Mouse (Mus musculus): ENCODE measurements around the gene Iffo1.
A peak's percentile ranks its signal among the peaks of the same experiment; 100 is the strongest.
"Not testable (repeated sequence)": the region's sequence is repeated elsewhere in the genome, so short reads cannot be mapped to it uniquely, and the experiment has no call there.

Iffo1 gene

GRCm38 (mm10) chr6:125161971-125162370 is 16.9 kb downstream of the Iffo1 start:
- peak; percentile 64 to 85 for DNase-seq

DNA sequence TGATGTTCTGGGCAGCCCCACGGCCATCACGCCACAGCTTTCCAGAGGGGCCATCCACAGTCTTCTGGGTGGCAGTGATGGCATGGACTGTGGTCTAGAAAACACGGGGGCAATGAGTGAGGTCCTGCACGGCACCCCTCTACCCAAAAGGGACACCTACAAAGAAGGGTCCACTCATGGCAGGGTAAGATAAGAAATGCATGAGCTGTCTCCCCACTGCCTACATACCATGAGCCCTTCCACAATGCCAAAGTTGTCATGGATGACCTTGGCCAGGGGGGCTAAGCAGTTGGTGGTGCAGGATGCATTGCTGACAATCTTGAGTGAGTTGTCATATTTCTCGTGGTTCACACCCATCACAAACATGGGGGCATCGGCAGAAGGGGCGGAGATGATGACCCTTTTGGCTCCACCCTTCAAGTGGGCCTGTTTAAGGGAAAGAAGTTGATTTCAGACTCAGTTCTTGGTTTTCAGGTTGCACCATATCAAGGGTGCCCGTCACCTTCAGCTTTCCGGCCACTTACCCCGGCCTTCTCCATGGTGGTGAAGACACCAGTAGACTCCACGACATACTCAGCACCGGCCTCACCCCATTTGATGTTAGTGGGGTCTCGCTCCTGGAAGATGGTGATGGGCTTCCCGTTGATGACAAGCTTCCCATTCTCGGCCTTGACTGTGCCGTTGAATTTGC is 17.7 kb downstream of the Iffo1 start:
- DNase-seq = not testable (repeated sequence)

GRCm38 (mm10) chr6:125163801-125164657 is 19.0 kb downstream of the Iffo1 start:
- peak in 1 of 2 experiments; percentile 24 for DNase-seq

GRCm38 (mm10) chr6:125164672-125165327 is 19.8 kb downstream of the Iffo1 start:
- peak; percentile 73 to 74 for DNase-seq

DNA sequence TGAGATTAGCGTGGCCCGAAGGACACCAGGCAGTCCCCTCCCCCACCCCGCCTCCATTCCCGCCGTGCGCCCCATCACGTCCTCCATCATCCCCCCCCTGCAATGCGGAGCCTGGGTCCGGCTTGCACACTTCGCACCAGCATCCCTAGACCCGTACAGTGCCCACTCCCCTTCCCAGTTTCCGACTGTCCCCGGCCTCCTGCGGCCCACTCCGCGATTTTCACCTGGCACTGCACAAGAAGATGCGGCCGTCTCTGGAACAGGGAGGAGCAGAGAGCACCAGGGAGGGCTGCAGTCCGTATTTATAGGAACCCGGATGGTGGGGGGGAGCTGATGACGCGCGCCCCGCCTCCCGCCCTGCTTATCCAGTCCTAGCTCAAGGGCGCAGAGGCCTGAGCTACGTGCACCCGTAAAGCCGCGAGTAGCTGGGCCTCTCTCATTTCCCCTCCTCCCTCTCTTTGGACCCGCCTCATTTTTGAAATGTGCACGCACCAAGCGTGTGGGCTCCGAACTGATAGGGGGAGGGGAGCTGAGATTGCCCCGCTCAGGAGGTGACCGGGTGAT is 20.4 kb downstream of the Iffo1 start:
- peak; percentile 97 to 98 for DNase-seq

DNA sequence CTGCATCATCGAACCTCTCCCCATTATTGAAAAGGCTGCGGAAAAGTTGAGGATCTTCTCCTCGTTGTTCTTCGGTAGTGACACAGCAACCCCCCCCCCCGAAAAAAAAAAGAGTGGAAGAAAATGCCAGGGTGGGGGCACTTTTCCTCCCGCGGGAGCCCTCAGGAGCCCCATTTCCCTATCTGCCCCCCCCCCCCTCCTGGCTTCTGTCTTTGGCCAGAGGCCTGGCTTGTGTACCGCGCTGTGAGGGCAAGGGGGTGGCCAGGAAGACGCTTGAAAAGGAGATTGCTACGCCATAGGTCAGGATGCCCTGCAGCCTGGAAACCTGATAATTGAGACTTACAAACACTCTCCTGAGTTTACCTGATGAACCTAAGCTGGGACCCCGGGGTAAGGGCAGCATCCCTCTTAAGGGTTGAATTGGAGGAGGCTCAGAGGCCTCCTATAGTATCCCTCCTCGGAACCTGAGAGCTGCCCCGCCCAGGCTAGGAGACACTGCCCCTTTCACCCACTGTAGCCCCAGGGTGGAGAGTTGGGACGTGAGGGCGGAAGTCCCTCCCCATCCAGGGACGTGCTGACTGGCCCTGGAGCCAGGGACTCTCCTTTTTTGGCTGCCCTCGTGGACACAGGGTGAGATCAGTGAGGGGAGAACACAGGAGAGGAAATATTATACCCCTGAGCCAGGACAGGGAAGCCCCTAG is 21.2 kb downstream of the Iffo1 start, which contains the start of gene Gapdh:
Gapdh (minus strand) TSS at position 417 of the 701 bp plus-strand sequence.
- DNase-seq = peak; percentile 81 to 88

GRCm38 (mm10) chr6:125166861-125167650 is 22.0 kb downstream of the Iffo1 start:
- DNase-seq = peak in 1 of 2 experiments; percentile 26

DNA sequence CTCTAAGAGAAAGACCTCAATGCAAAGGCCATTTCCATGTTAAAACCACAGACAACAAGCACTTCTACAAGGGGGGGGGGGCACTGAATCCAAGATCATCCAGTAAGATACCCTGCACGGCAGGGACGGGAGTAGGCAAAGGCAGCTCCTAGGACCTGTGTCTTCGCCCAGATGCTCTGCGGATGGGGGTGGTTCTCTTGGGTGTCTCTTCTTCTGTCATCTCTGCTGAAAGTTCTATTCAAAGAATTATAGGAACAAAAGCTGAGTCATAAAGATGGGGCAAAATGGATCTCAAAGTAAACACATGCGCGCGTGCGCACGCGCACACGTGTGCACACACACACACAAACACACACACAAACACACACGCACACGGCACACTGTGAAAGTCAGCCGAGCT is 23.0 kb downstream of the Iffo1 start:
- DNase-seq = no peak

GRCm38 (mm10) chr6:125170194-125170593 is 25.2 kb downstream of the Iffo1 start:
- DNase-seq = no peak

- no peak for DNase-seq
Measured at GRCm38 (mm10) chr6:125172474-125172873, 27.4 kb downstream of the Iffo1 start.

GRCm38 (mm10) chr6:125173256-125173655 is 28.2 kb downstream of the Iffo1 start:
- DNase-seq = no peak

GRCm38 (mm10) chr6:125175469-125175868 is 30.4 kb downstream of the Iffo1 start:
- DNase-seq = no peak

DNA sequence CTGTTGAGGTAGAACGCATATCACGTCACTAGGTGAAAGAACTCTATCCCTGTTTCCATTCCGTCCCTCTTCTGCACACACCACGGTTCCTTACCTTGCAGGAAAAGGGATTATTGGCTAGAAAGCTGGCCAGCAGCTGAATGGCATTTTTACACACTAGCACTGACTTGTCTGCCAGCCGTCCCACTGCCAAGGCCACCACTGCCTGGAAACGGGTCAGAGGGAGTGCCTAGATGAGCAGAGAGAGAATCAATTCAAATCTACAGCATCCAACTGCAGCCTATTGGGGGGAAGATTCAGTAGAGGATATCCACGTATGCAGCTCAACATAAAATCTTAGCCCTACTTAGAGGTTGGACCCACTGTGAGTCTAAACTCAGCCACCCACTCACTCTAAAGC is 34.6 kb downstream of the Iffo1 start:
- no peak for DNase-seq

DNA sequence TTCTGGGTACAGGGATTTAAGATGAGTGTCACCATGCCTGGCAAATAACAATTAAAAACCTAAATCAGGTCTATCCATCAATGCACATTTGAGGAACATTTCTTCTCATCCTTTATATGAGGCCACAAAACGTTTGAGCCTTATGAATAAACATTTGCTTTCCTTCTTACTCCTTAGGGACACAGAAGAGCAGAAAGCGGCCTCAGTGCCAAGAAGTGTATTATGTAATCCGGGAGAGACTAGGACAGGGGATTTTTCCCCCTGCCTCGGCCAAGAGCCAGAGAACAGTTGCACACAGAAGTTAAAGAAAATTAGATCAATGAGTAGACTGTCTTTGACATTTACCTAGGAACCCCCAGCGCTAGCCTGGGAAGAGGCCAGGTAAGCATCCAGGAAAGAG is 37.1 kb downstream of the Iffo1 start:
- DNase-seq = no peak

DNA sequence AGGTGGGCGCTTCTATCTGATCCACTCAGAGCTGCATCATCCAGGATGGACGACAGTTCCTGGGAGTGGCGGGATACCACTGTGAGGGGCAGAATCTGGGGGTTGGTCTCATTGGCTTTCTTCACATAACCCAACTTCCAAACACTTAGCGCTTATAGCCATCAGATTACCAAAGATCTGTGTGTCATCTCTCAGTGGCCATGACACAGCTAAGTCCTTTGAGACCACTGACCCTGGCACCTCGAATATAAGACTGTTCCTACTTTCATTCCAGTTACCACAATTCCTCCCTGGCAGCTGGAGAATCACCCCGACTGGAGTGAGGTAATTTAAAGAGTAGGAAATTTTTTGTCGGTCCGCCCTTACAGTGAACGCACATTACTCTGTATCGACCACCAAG is 41.2 kb downstream of the Iffo1 start:
- DNase-seq = no peak

- DNase-seq = no peak
Measured at GRCm38 (mm10) chr6:125190816-125191215, 45.8 kb downstream of the Iffo1 start.

- DNase-seq = peak; percentile 98
Measured at GRCm38 (mm10) chr6:125191332-125192015, 46.4 kb downstream of the Iffo1 start, which contains the start of the genes Ncapd2 and Mrpl51. TSS of gene Ncapd2 (minus strand) at chr6:125191701. TSS of gene Mrpl51 (plus strand) at chr6:125191801.

DNA sequence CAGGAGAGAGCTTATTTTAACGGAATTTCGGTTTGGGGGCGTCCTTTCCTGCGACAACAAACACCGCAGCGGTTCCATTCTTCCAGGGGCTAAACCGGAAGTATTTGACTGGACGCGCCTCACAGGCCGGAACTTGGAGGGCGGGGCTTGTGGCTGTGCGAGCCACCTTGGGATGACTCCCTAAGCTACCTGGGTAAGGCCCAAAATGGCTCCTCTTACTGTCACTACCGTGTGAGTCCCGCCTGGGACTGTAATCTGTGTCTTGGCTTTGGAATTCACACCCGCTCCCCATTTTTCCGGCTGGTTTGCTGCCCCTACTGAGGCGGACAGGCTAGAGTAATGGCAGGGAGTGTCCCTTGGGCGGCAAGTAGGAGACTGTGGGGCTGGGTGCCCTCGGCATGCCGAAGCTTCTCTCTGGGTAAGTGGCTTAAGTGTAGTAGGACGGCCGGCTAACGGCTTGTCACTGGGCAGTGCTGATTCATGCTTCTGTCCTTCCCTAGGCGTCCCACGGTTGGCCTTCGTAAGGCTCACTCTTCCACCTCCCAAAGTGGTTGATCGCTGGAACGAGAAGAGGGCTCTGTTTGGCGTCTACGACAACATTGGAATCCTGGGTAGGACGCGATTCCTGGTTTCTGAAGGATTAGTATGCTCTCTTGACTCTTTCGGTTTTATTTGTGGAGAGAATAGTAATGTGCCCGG is 47.1 kb downstream of the Iffo1 start:
- DNase-seq = peak; percentile 94 to 95

- no peak for DNase-seq
Measured at GRCm38 (mm10) chr6:125192841-125193240, 47.8 kb downstream of the Iffo1 start.

DNA sequence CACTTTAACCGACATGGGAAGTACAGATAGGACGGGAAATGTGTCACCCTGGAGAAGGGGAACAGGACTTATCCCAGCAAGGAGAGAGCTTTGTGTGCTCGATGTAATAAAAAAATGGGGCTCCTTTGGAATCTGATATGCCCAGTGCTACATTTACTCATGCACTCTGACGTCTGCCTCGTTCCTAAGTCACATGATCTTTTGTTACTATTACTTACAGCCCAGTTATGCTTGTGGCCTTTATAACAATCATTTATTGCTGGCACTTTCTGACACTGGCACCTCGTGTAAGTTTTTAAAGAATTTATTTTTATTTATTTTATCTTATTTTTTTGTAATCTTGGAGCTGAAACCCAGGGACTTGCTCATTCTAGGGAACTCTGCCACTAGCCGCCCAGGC is 48.3 kb downstream of the Iffo1 start:
- no peak for DNase-seq

All from lung, postnatal 4 days (tissue).